Mouse (Mus musculus) embryonic stem cell, embryonic (primary cell): ENCODE data around the gene Gm17949.

ENCODE experiments used
- CTCF ChIA-PET, 4 experiments: fragments of 300-600 bp in 2 of 4; fragments of 350-600 bp in 2 of 4; sonication (Branson Sonifier 250); formaldehyde crosslinking; loops; one replicate each; lab custom pipeline; 2022; ENCODE audit warnings: inconsistent platforms in 2 of 4; lab: Charles Lee
- POLR2A ChIA-PET, 4 experiments: fragments of 300-600 bp in 2 of 4; fragments of 350-600 bp in 2 of 4; sonication (Branson Sonifier 250); formaldehyde crosslinking; loops; one replicate each; lab custom pipeline; 2022; ENCODE audit warnings: antibody characterized with exemption in 4 of 4, inconsistent platforms in 1 of 4; lab: Charles Lee

Gm17949 gene

GRCm38 (mm10) chr17:57007137-57007905 is 3.9 kb upstream of the Gm17949 start:
- ChIA-PET CTCF (interaction anchor here in 2 of 4 experiments (0.6 to 3.4 kb wide), 3 partner anchors 10 to 375 kb away, joined by 3 to 17 read pairs (median 4); partner anchors contain the start of gene Alkbh7 (in 2 of the 2)), POLR2A (interaction anchor here in 3 of 4 experiments (0.7 to 4.5 kb wide), 13 partner anchors 9 to 455 kb away, joined by 3 to 31 read pairs (median 6); partner anchors contain the start of genes Alkbh7 (in 3 of the 3), Khsrp (in 3 of the 3), Clpp (in 1 of the 3) and Pspn (in 1 of the 3))

GRCm38 (mm10) chr17:57010911-57011235 is 396 bp upstream of the Gm17949 start:
- CTCF ChIA-PET, result interaction anchor here in 2 of 4 experiments (0.6 to 1.3 kb wide), 7 partner anchors 13 to 327 kb away, joined by 4 to 10 read pairs (median 5); partner anchors contain the start of genes Alkbh7 (in 2 of the 2) and Khsrp (in 1 of the 2)

GRCm38 (mm10) chr17:57012245-57012795 is 1.1 kb downstream of the Gm17949 start:
- CTCF ChIA-PET, result interaction anchor here in 1 of 4 experiments (0.7 kb wide), 1 partner anchor 195 kb away, joined by 3 read pairs; no protein-coding TSS in a partner anchor
- POLR2A ChIA-PET, result interaction anchor here in 3 of 4 experiments (0.6 to 2.9 kb wide), 15 partner anchors 10 to 543 kb away, joined by 3 to 122 read pairs (median 4); partner anchors contain the start of genes Khsrp (in 2 of the 3), Pspn (in 2 of the 3) and Alkbh7 (in 1 of the 3)

More at GRCm38 (mm10) chr17:57010911-57011235, 396 bp upstream of the Gm17949 start:
- POLR2A ChIA-PET, result interaction anchor here (0.5 to 2.9 kb wide), 91 partner anchors 8 to 932 kb away, joined by 3 to 122 read pairs (median 4); partner anchors contain the start of genes Pspn (in 4 of the 4), Alkbh7 (in 3 of the 4), Clpp (in 3 of the 4) and Khsrp (in 3 of the 4)

- POLR2A ChIA-PET, result interaction anchor here in 3 of 4 experiments (0.6 to 7.8 kb wide), 13 partner anchors 8 to 40 kb away, joined by 3 to 100 read pairs (median 4); partner anchors contain the start of genes Gm17949 (in 3 of the 3), Gtf2f1 (in 3 of the 3), Khsrp (in 2 of the 3) and Alkbh7 (in 1 of the 3)
- CTCF ChIA-PET, result no interaction called here
Measured at GRCm38 (mm10) chr17:57019693-57020092, 8.4 kb downstream of the Gm17949 start.

- CTCF ChIA-PET, result no interaction called here
Measured at GRCm38 (mm10) chr17:57020960-57021359, 9.7 kb downstream of the Gm17949 start.

GRCm38 (mm10) chr17:57027471-57027870 is 16.2 kb downstream of the Gm17949 start:
- CTCF ChIA-PET, result interaction anchor here in 1 of 4 experiments (1.1 kb wide), 1 partner anchor 11 kb away, joined by 3 read pairs; no protein-coding TSS in a partner anchor
- POLR2A ChIA-PET, result interaction anchor here in 3 of 4 experiments (0.5 to 8.2 kb wide), 14 partner anchors 10 to 447 kb away, joined by 3 to 122 read pairs (median 8); partner anchors contain the start of genes Gm17949 (in 3 of the 3), Gtf2f1 (in 3 of the 3), Alkbh7 (in 1 of the 3) and Clpp (in 1 of the 3)

More at GRCm38 (mm10) chr17:57020960-57021359, 9.7 kb downstream of the Gm17949 start:
- POLR2A ChIA-PET, result interaction anchor here in 2 of 4 experiments (1.3 to 7.8 kb wide), 5 partner anchors 9 to 41 kb away, joined by 3 to 100 read pairs (median 9); partner anchors contain the start of genes Khsrp (in 2 of the 2), Gm17949 (in 1 of the 2) and Gtf2f1 (in 1 of the 2)

GRCm38 (mm10) chr17:57029691-57030090 is 18.4 kb downstream of the Gm17949 start:
- POLR2A ChIA-PET, result interaction anchor here in 2 of 4 experiments (0.6 to 8.2 kb wide), 16 partner anchors 10 to 237 kb away, joined by 3 to 122 read pairs (median 4); partner anchors contain the start of genes Alkbh7 (in 2 of the 2), Gm17949 (in 2 of the 2), Gtf2f1 (in 2 of the 2) and Clpp (in 1 of the 2)
- CTCF ChIA-PET, result interaction anchor here in 1 of 4 experiments (2.0 kb wide), 1 partner anchor 13 kb away, joined by 5 read pairs; no protein-coding TSS in a partner anchor

GRCm38 (mm10) chr17:57030931-57031660 is 19.8 kb downstream of the Gm17949 start, which contains the start of gene Khsrp:
Khsrp (minus strand) TSS chr17:57031522.
- ChIA-PET POLR2A (interaction anchor here (0.6 to 8.2 kb wide), 161 partner anchors 8 to 995 kb away, joined by 3 to 122 read pairs (median 4); partner anchors contain the start of genes Alkbh7 (in 3 of the 4), Clpp (in 3 of the 4), Crb3 (in 3 of the 4) and Gm17949 (in 3 of the 4)), CTCF (interaction anchor here in 3 of 4 experiments (0.6 to 2.3 kb wide), 20 partner anchors 10 to 304 kb away, joined by 3 to 25 read pairs (median 4); partner anchors contain the start of genes Alkbh7 (in 2 of the 3), Gpr108 (in 2 of the 3), Clpp (in 1 of the 3) and Gm17949 (in 1 of the 3))

GRCm38 (mm10) chr17:57031661-57032420 is 20.6 kb downstream of the Gm17949 start:
- ChIA-PET POLR2A (interaction anchor here (0.6 to 8.2 kb wide), 161 partner anchors 9 to 995 kb away, joined by 3 to 122 read pairs (median 4); partner anchors contain the start of genes Alkbh7 (in 3 of the 4), Clpp (in 3 of the 4), Crb3 (in 3 of the 4) and Gm17949 (in 3 of the 4)), CTCF (interaction anchor here in 3 of 4 experiments (0.5 to 2.3 kb wide), 22 partner anchors 9 to 303 kb away, joined by 3 to 25 read pairs (median 4); partner anchors contain the start of genes Alkbh7 (in 2 of the 3), Gpr108 (in 2 of the 3), Clpp (in 1 of the 3) and Gm17949 (in 1 of the 3))

GRCm38 (mm10) chr17:57032854-57033253 is 21.6 kb downstream of the Gm17949 start:
- ChIA-PET CTCF (interaction anchor here in 1 of 4 experiments (0.6 to 2.3 kb wide), 7 partner anchors 10 to 296 kb away, joined by 3 to 25 read pairs (median 3); partner anchors contain the start of genes Alkbh7, Gm17949 and Gtf2f1), POLR2A (interaction anchor here in 3 of 4 experiments (0.9 to 8.2 kb wide), 33 partner anchors 8 to 571 kb away, joined by 3 to 122 read pairs (median 14); partner anchors contain the start of genes Alkbh7 (in 2 of the 3), Crb3 (in 2 of the 3), Gm17949 (in 2 of the 3) and Gtf2f1 (in 2 of the 3))

- ChIA-PET CTCF (interaction anchor here (0.6 to 2.5 kb wide), 33 partner anchors 9 to 751 kb away, joined by 3 to 15 read pairs (median 3); partner anchors contain the start of genes Alkbh7 (in 4 of the 4), Clpp (in 1 of the 4), Gm17949 (in 1 of the 4) and Gtf2f1 (in 1 of the 4)), POLR2A (interaction anchor here in 3 of 4 experiments (0.6 to 3.7 kb wide), 22 partner anchors 7 to 221 kb away, joined by 3 to 28 read pairs (median 3); partner anchors contain the start of genes Alkbh7 (in 2 of the 3), Gm17949 (in 2 of the 3), Gtf2f1 (in 2 of the 3) and Khsrp (in 2 of the 3))
Measured at GRCm38 (mm10) chr17:57038978-57039377, 27.7 kb downstream of the Gm17949 start.

- ChIA-PET CTCF (interaction anchor here in 2 of 4 experiments (0.6 to 1.2 kb wide), 4 partner anchors 10 to 90 kb away, joined by 3 to 6 read pairs (median 3); partner anchors contain the start of gene Khsrp (in 1 of the 2)), POLR2A (interaction anchor here in 3 of 4 experiments (1.0 to 3.7 kb wide), 6 partner anchors 9 to 31 kb away, joined by 3 to 28 read pairs (median 4); partner anchors contain the start of genes Gtf2f1 (in 2 of the 3), Khsrp (in 2 of the 3), Crb3 (in 1 of the 3) and Gm17949 (in 1 of the 3))
Measured at GRCm38 (mm10) chr17:57041554-57041953, 30.3 kb downstream of the Gm17949 start, which contains the start of gene Slc25a41. Slc25a41 (minus strand) TSS chr17:57041654.

- ChIA-PET POLR2A (interaction anchor here in 3 of 4 experiments (0.8 to 6.9 kb wide), 5 partner anchors 9 to 50 kb away, joined by 3 to 42 read pairs (median 3); partner anchors contain the start of genes Alkbh7 (in 1 of the 3) and Khsrp (in 1 of the 3)), CTCF (interaction anchor here in 1 of 4 experiments (1.0 kb wide), 1 partner anchor 9 kb away, joined by 3 read pairs; no protein-coding TSS in a partner anchor)
Measured at GRCm38 (mm10) chr17:57047406-57047805, 36.1 kb downstream of the Gm17949 start.

GRCm38 (mm10) chr17:57048816-57049215 is 37.5 kb downstream of the Gm17949 start:
- ChIA-PET CTCF (interaction anchor here in 2 of 4 experiments (0.8 to 1.0 kb wide), 3 partner anchors 10 to 286 kb away, joined by 3 to 4 read pairs (median 3); no protein-coding TSS in a partner anchor), POLR2A (interaction anchor here in 3 of 4 experiments (0.7 to 6.9 kb wide), 7 partner anchors 11 to 985 kb away, joined by 3 to 42 read pairs (median 4); partner anchors contain the start of genes Khsrp (in 1 of the 3) and Slc25a23 (in 1 of the 3))
